Mouse (Mus musculus) c-Kit-negative CD71-positive TER-119-positive erythroid progenitor cells, embryonic 14.5 days (primary cell): Measurements from ENCODE around the gene Mier1.
A peak's percentile ranks its signal among the peaks of the same experiment; 100 is the strongest.
"Not testable (repeated sequence)": the region's sequence is repeated elsewhere in the genome, so short reads cannot be mapped to it uniquely, and the experiment has no call there.

Experiments
- DNase-seq: peaks from one replicate; pipeline ENCODE4 v3.0.0-alpha.2; 2013; ENCODE audit warnings: low read depth, low spot score

The Mier1 gene

DNA sequence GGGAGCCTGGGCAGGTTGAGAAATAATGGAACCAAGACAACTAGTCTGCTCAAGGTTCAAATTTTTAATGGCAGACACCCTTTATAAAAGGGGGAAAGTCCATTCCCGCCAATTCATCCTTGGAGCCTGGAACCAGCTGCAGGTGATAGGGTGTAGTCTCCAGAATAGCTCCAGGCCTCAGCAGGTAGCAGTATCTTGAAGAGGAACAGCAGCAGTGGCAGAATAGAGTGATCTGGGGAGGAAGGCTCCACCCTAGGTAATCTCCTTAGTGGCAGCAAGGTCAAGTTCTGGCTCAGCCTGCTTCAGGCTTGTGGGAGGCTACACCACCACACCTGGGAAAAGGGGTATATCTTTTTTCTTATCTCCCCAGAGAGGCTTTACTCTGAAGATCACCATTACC lies 52.0 kb downstream of the Mier1 start:
- not testable (repeated sequence) for DNase-seq

DNA sequence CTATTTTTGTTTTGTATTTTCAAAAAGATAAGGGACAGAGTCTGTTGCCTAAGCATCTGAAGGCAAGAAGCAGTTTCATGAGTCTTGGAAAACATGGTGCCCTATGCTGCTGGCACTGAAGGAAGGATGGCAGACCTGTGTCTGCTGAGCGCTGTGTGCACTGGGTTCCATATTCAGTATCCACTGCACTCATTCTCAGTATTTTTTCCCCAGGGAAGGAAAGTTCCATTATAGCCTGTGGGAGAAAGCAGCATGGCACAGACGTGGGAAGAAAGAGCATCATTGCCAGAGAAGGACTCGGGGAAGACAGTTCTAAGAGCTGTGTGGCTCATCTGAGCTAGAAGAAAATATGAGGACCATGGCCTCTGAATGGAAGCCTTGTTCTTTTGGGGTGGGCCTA lies 57.1 kb downstream of the Mier1 start:
- no peak for DNase-seq

DNA sequence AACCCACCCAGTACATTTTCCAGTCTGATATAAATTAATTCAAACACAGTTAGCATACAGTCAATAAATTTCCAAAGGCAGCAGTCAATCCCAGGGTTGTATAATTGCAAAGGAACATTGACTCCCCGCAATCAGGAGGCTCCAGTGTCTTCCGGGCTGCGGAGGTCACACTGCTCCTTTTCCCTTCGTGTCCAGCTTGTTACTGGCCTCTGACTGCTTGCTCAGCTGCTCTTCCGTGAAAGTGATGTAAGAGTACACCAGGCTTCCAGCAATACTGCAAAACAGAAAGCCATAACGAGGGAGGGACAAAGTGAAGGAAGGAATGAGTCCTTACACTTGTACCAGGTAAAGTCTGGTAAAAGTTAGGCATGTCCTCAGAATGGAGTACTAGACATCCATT lies 59.3 kb downstream of the Mier1 start:
- no peak for DNase-seq

DNA sequence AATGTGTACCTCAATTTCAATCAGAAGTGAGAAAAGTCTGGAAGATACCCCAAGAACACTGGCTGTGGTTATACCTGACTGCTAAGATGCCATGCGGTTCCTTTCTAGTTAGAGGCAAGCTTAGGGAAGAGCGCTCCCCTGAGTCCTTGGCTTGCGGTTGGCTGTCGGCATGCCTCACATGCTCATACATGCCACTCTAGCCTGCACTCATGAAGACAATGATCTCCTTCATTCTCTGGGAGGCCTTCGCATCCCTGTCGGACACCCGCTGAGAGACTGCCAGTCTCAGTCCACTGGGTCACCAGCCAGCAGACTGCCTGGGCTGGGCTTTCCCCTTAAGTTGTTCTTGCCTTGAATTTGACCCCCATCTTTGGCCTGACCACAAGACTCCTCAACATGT lies 59.8 kb downstream of the Mier1 start:
- no peak for DNase-seq

DNA sequence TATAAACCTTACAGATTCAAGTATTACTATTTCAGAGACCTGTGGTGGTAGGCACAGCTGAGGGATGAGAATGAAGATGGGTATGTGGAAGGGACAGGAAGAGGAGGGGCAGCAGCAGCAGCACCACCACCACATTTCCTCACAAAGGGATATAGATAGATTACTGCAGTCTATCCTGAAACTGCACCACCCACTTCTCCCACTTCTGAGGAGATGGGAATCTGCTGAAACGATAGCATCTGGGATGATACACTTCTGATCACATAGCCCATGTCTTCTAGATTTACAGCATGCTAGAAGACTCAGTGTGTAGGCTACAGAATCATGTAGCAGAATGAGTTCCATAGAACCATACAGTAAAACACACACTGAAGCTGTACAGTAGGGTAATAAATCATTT lies 63.5 kb downstream of the Mier1 start:
- DNase-seq, result no peak

DNA sequence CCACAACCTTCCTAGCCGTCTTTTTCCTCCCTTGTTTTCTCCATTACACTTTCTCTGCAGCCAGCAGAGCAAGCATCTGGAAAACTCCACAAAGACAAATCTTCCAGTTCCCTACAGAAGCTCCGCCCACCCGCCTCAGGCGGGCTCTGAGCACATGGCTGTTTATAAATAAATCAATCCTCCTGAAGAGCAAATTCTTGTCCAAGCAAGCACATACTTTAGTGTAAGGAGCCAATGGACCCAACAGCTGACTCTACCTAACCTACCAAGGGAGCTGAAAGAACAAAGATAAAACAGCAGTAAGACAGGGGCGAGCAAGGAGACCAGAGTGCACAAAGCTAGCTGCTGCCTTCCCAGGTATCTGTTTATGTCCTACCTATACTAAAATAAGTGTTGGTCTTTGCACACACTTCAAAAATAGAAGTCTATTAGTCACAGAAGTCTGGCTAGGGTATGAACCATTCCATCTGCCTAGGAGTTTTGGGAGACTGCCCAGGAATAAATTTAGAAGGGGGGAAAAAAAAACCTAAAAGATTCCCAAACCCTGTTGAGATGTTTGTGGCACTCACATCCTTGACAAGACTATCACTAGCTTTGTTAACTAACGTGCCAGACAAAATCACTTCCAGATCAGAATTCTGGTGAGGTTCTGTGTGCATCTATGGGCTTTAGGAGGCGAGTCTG lies 64.6 kb downstream of the Mier1 start:
- no peak for DNase-seq

DNA sequence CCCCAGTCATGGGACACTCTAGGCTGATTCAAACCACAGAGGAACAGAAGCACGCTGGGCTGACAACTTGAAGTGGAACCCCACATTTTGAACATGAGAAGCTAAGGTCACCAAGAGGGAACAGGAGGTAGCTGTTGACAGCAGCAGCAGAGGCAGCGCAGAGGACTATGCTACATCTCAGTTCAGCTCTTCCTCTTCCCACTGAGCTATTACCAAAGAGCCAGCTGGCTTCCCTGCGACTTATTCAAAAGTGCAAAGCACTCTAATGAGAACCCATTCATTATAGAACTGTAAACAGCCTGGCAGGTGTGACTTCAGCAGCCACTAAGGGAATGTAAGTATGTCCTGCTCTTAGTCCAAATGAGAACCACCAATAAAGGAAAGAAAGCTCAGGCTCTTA lies 65.4 kb downstream of the Mier1 start:
- DNase-seq, result no peak

DNA sequence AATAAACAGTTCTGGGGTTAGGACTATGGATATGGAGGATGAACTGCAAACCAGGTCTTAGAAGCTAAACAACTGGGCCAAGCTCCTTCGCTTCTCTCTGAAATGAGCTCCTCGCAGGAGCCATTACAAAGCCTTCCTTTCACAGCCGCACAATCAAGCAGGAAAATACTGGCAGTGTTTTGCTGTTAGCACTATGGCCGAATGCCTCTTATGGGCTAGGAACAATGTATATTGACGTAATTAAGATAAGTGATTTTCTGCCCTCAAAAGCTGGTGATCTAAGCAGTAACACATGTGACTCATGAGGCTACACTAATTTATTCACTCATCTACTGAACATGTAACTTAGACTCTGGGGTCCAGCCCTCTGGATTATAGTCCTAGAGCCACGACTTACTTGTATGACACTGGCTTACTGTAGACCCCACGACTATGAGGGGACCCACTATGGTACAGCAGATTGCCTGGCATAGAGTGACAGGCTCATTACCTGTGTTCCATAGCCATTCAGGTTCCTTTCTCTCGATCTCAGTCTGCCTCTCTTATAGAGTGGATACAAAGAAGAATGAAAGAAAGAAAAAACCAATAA lies 66.2 kb downstream of the Mier1 start:
- DNase-seq, result no peak

DNA sequence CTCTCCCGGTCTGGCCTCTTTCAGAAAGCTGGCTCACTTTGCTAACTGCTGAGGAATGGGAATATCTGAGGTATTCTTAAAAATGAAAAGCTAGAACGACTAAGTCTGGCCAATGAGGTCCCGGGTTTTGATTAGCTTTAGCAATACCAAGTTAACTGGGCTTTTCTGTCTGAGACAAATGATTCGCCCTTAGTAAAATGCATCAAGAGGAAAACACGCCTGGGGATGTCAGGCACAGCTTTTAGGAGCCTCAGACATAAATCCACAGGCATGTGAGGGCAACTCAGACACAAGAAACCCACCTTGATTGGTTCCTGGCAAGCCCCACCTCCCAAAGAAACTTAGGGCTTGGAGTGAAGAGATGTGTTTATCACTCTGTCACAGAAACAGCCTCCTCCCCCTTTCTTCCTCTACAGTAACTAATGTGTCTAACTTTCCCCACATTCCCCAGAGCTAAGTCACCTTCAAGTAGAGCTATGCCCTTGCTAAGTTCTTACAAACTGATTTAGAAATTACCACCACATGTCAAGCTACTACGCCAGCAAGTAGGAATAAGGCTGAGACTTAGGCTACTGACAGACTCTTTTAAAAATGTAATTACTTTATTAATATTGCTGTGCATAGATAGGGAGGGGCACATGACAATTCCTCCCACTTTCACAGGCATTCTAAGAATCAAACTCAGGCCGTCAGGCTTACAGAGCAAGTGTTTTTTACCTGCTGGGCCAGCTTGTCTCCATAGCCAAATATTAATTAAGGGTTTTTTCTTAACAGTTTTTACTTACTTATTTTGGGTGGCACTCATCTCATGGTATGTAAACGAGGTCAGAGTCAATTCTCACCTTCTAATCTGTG lies 74.8 kb downstream of the Mier1 start:
- peak; percentile 62 for DNase-seq

DNA sequence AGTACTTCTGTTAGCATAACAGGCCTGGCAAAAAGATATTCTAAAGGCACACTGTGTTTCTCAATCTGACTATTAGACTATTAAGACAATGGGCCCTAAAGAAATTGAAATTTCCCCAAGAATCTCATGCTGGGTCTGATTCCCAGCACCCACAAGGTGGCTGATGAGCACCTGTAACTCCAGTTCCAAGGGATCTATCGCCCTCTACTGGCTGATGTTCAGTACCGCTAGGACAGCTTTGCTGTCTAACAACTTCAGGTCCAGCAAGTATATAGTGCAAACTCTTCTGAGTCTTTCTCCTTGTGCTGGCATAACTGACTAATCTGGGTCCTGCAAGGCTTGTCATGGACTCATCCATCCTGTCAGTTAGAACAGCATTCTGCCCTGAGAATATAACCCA lies 78.2 kb downstream of the Mier1 start:
- no peak for DNase-seq

DNA sequence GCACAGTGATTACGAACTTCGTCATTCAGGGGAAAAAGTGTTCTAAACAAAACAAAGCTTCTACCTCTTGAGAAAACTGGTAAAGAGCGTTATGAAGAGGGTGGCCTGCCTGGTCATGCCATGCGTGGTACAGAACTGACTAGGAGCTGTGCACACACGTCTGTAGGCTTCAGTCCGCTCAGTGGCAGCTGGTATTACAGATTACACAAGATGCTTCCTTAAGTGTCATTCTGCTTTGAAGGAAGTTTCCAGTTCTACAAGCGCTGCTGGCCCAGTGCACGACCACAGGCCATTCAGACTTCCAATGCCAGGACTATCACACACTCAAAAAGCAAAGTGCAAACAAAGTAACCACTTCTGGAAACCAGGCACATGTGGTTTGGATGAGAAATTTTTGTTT lies 83.2 kb downstream of the Mier1 start:
- DNase-seq, result no peak

DNA sequence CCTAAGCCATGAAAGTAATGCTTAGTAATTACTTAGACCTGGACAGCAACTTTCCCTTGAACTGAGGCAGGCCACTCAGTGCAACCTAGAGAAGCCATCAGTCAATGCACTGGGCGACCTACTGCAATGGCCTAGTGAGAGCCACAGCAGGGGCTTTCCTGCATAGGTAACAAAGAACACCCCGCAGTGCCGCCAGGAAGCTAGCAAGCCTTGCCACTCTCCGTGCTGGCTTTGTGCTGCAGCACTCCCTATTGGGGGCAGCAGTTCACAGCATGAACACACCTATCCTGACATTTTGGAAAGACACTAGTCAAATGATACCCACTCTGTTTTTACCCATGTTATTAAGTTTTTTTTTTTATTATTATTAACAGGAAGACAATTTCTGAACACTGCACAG lies 84.9 kb downstream of the Mier1 start:
- DNase-seq, result no peak

DNA sequence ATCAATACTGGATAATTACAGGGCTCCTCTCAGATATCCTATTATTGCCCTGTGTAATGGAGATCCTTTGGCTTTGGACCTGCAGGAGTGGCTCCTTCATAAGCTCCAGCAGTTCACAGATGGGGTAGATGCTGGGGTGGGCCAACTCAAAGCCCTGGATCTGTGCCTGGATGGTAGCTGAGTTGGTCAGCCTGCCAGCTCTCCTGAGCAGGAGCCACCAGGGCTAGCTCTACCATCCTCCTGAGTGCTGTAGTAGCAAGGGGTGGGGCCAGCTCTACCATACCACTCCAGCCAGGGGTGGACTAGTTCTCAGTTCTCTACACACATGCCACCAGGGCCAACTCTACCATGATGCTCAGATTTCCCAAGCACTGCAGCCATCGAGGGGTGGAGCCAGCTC lies 85.9 kb downstream of the Mier1 start:
- DNase-seq, result no peak

DNA sequence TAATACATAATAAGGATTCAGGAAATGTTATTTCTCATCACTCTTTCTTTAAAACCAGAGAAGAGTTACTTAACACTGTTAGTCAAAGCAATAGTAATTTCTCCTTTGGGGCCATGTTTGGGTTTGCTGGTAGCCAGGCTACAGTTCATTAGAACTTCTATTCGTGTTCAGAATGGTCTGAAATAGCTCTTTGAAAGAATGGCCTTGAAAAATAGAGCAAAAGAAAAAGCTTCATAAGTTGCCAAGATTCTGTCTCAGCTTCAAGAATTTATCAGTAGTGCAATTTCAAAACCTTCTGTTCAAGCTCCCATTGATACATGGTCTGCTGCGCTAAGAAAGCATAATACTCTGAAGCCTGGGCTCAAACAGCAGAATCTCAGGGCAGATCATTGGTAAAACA lies 89.5 kb downstream of the Mier1 start:
- DNase-seq, result no peak

DNA sequence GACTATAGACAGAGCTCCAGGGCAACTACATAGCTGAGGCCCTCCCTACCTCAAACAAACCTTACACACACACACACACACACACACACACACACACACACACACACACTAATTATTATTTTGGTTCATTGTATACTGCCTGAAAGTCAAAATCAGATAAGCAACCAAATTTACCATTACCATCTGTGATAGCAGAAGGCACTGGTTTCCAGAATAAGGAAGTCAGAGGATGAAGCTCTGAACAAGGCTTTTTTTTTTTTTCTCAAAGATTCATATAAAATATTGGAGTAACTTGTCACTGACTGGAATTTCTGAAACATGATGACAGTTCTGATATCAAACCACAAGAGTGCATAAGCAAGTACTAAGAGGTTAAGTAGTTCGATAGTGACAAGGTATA lies 94.4 kb downstream of the Mier1 start:
- no peak for DNase-seq

DNA sequence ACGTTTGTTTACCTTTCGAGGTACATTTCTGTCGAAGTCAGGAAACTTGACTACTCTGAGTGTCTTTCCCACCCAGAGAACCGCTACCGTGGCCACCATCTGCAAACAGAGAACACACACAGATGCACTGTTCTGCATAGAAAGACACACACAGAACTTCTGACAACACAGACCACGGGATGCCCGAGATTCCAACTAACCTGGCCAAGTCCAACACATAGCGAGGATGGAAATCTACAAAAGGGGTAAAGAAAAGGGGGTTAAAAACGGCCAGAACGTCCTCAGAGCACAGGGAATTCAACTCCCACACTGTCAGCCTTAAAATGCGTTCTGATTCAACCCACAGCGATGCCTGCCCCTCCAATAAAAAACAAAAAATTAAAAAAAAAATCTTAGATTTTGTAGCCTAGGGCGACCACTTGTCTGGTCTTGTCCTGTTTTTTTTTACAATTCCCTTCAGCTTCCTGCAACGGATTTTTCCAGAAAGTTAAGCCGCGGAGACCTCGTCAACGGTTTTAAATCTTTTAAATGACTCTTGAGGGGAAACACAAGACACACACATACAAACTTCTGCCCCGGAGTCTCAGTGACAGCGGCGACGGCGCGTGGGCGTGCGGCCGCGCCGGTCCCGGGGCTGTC lies 99.8 kb downstream of the Mier1 start:
- DNase-seq, result no peak

DNA sequence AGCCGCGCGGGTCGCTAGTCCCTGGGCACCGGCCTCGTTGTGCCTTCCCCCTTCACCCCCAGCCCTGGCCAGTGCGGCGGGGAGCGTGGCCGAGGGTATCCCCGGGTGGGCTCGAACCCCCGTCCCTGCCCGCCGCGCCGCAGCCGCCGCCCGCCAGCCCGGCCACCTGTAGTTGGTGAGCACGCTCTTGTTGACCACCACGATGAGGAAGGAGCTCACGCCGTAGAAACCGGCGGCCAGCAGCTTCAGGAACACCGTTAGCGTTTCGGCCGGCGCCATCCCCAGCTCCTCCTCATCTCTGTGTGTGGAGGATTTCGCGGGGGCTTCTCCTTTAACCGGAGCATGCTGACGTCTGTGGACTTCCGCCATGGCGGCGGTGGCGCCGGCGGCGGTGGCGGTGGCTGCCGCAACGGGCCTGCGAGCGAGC lies 100.3 kb downstream of the Mier1 start:
- no peak for DNase-seq
